Mouse (Mus musculus): Measurements from ENCODE around the gene Rph3al.

GRCm38 (mm10) chr11:75796536-75797246 is 141.5 kb downstream of the Rph3al start:
- TF ChIP-seq CTCF (IDR thresholded peaks at IDR 0.05; ENCODE audit: low read depth, low read length) (no peak), GATA2 (IDR thresholded peaks at IDR 0.05; ENCODE audit: borderline replicate concordance, low read depth, low read length) (no peak), GATA1 (IDR thresholded peaks at IDR 0.05; ENCODE audit: borderline replicate concordance, low read length) (no peak)
